Mouse (Mus musculus) hindbrain, embryonic 12.5 days (tissue): ENCODE data around the gene Dtx2. TPM values are rescaled to one million over a fixed set of nuclear protein-coding genes. Genes with fewer than 3 reads are reported as not detected.

Experiments
- ATAC-seq: fragments of 200-750 bp; cut with Nextera tagmentation; 2 replicates; pipeline ENCODE4 v1.8.0; 2017; ENCODE audit warnings: moderate TSS enrichment; ENCODE audit not compliant: low FRiP score
- H3K27ac ChIP-seq: fragments of 300-500 bp; sonication (generic); 2 replicates; pipeline ENCODE4 v1.5.1; 2016; ENCODE audit warnings: mild to moderate bottlenecking
- H3K27me3 ChIP-seq: fragments of 300-500 bp; sonication (generic); 2 replicates; pipeline ENCODE4 v1.6.1; 2016; ENCODE audit warnings: mild to moderate bottlenecking
- H3K36me3 ChIP-seq: fragments of 300-500 bp; sonication (generic); 2 replicates; pipeline ENCODE4 v1.6.1; 2016; ENCODE audit warnings: mild to moderate bottlenecking
- H3K4me1 ChIP-seq: fragments of 300-500 bp; sonication (generic); 2 replicates; pipeline ENCODE4 v1.6.1; 2016
- H3K4me2 ChIP-seq: fragments of 300-500 bp; sonication (generic); replicated peaks from 2 replicates; pipeline ENCODE4 v1.6.1; 2016; ENCODE audit warnings: mild to moderate bottlenecking
- H3K4me3 ChIP-seq: fragments of 300-500 bp; sonication (generic); 2 replicates; pipeline ENCODE4 v1.5.1; 2016; ENCODE audit warnings: mild to moderate bottlenecking
- H3K9ac ChIP-seq: fragments of 300-500 bp; sonication (generic); 2 replicates; pipeline ENCODE4 v1.6.1; 2016; ENCODE audit warnings: mild to moderate bottlenecking, moderate library complexity
- H3K9me3 ChIP-seq: fragments of 300-500 bp; sonication (generic); replicated peaks from 2 replicates; pipeline ENCODE4 v1.6.1; 2016; ENCODE audit warnings: mild to moderate bottlenecking
- WGBS: fragments of 180-500 bp; shearing (Covaris S2); methylation state at CpG from one replicate; pipeline ENCODE4 v1.1.7; 2016; 5-methylcytosine and 5-hydroxymethylcytosine counted together
- polyA plus RNA-seq: library from polyadenylated mRNA; unstranded; fragments of >200 nt; fragmentation: Nextera tagmentation; extraction: Ambion mirVana; gene quantifications from 2 replicates; pipeline ENCODE4 v1.2.1, GENCODE M21; 2016

Dtx2 gene
- polyA plus RNA-seq, 1 experiment from 2014 or later, result 31.4 TPM

- no peaks in the 10 kb centered on the region for H3K36me3 ChIP-seq
- no peak overlapping the region; the same call in 1 of the 2 replicates for H3K4me2 ChIP-seq
- no peak for ATAC-seq
- H3K9ac ChIP-seq, result no peak overlapping the region
- 93% methylated on average over 15 of the region's 15 CpGs for WGBS
- H3K9me3 ChIP-seq, result no peaks in the 10 kb centered on the region
- peak overlapping the region; percentile 96; the same call in 1 of the 2 replicates for H3K27ac ChIP-seq
- H3K27me3 ChIP-seq, result peaks cover 7% of the 10 kb centered on the region
- H3K4me3 ChIP-seq, result no peak overlapping the region
- peaks cover 23% of the 10 kb centered on the region for H3K4me1 ChIP-seq
Observed at GRCm38 (mm10) chr5:135960909-135961635, 33.5 kb upstream of the Dtx2 start.

GRCm38 (mm10) chr5:135962125-135962491 lies 32.5 kb upstream of the Dtx2 start:
- peak overlapping the region; percentile 96 for H3K27ac ChIP-seq
- H3K9me3 ChIP-seq, result no peaks in the 10 kb centered on the region
- peaks cover 18% of the 10 kb centered on the region for H3K4me1 ChIP-seq
- peak overlapping the region; percentile 52 for H3K4me3 ChIP-seq
- 1% methylated on average over 11 of the region's 11 CpGs for WGBS
- H3K4me2 ChIP-seq, result peak overlapping the region; percentile 89
- peak overlapping the region; percentile 63 for H3K9ac ChIP-seq
- peaks cover 7% of the 10 kb centered on the region for H3K27me3 ChIP-seq
- ATAC-seq, result no peak
- no peaks in the 10 kb centered on the region for H3K36me3 ChIP-seq

- peaks cover 7% of the 10 kb centered on the region for H3K27me3 ChIP-seq
- H3K27ac ChIP-seq, result peak overlapping the region; percentile 96
- H3K9ac ChIP-seq, result peak overlapping the region; percentile 85
- peak; percentile 97 for ATAC-seq
- peak overlapping the region; percentile 52 for H3K4me3 ChIP-seq
- H3K36me3 ChIP-seq, result no peaks in the 10 kb centered on the region
- peak overlapping the region; percentile 89 for H3K4me2 ChIP-seq
- no peaks in the 10 kb centered on the region for H3K9me3 ChIP-seq
- peaks cover 17% of the 10 kb centered on the region for H3K4me1 ChIP-seq
- under 1% methylated on average over 62 of the region's 64 CpGs for WGBS
Observed at GRCm38 (mm10) chr5:135962492-135963279, 31.9 kb upstream of the Dtx2 start.

GRCm38 (mm10) chr5:135963280-135963627 lies 31.3 kb upstream of the Dtx2 start:
- Histone ChIP-seq H3K9me3 (no peaks in the 10 kb centered on the region), H3K27ac (peak overlapping the region; percentile 96), H3K4me1 (peaks cover 14% of the 10 kb centered on the region), H3K9ac (peak overlapping the region; percentile 85), H3K36me3 (no peaks in the 10 kb centered on the region), H3K4me3 (peak overlapping the region; percentile 52), H3K4me2 (peak overlapping the region; percentile 89), H3K27me3 (peaks cover 7% of the 10 kb centered on the region)
- WGBS, result 6% methylated on average over 6 of the region's 6 CpGs
- ATAC-seq, result no peak

- Histone ChIP-seq H3K9me3 (no peaks in the 10 kb centered on the region), H3K9ac (peak overlapping the region; percentile 35; the same call in 1 of the 2 replicates), H3K27me3 (peaks cover 7% of the 10 kb centered on the region), H3K4me3 (peak overlapping the region; percentile 6; the same call in 1 of the 2 replicates), H3K4me1 (peaks cover 14% of the 10 kb centered on the region), H3K36me3 (no peaks in the 10 kb centered on the region), H3K4me2 (peak overlapping the region; percentile 36), H3K27ac (no peak overlapping the region)
- ATAC-seq, result no peak
- 11% methylated on average over 24 of the region's 24 CpGs for WGBS
Observed at GRCm38 (mm10) chr5:135965501-135965930, 29.1 kb upstream of the Dtx2 start.

- Histone ChIP-seq H3K9ac (no peak overlapping the region), H3K4me1 (peaks cover 10% of the 10 kb centered on the region), H3K4me2 (no peak overlapping the region), H3K27me3 (peaks cover 7% of the 10 kb centered on the region), H3K36me3 (no peaks in the 10 kb centered on the region), H3K27ac (no peak overlapping the region), H3K4me3 (no peak overlapping the region), H3K9me3 (no peaks in the 10 kb centered on the region)
- 58% methylated on average over 9 of the region's 9 CpGs for WGBS
- ATAC-seq, result no peak
Observed at GRCm38 (mm10) chr5:135966866-135967265, 27.7 kb upstream of the Dtx2 start.

- Histone ChIP-seq H3K27me3 (peaks cover 7% of the 10 kb centered on the region), H3K4me1 (peaks cover 4% of the 10 kb centered on the region), H3K9me3 (no peaks in the 10 kb centered on the region), H3K27ac (no peak overlapping the region), H3K9ac (no peak overlapping the region), H3K4me2 (no peak overlapping the region), H3K4me3 (no peak overlapping the region), H3K36me3 (no peaks in the 10 kb centered on the region)
- WGBS, result 71% methylated on average over 1 of the region's 1 CpGs
- no peak for ATAC-seq
Observed at GRCm38 (mm10) chr5:135968781-135969180, 25.8 kb upstream of the Dtx2 start.

GRCm38 (mm10) chr5:135970247-135970646 lies 24.4 kb upstream of the Dtx2 start:
- no peak overlapping the region for H3K9ac ChIP-seq
- H3K9me3 ChIP-seq, result no peaks in the 10 kb centered on the region
- no peak for ATAC-seq
- H3K27ac ChIP-seq, result no peak overlapping the region
- H3K36me3 ChIP-seq, result no peaks in the 10 kb centered on the region
- WGBS, result 81% methylated on average over 6 of the region's 6 CpGs
- peaks cover 7% of the 10 kb centered on the region for H3K27me3 ChIP-seq
- H3K4me1 ChIP-seq, result peaks cover 4% of the 10 kb centered on the region
- H3K4me2 ChIP-seq, result no peak overlapping the region
- no peak overlapping the region for H3K4me3 ChIP-seq

GRCm38 (mm10) chr5:135971876-135972275 lies 22.7 kb upstream of the Dtx2 start:
- no peak overlapping the region for H3K4me3 ChIP-seq
- 88% methylated on average over 7 of the region's 7 CpGs for WGBS
- H3K36me3 ChIP-seq, result no peaks in the 10 kb centered on the region
- H3K9ac ChIP-seq, result no peak overlapping the region
- no peak for ATAC-seq
- no peak overlapping the region for H3K27ac ChIP-seq
- H3K9me3 ChIP-seq, result no peaks in the 10 kb centered on the region
- no peak overlapping the region for H3K4me2 ChIP-seq
- H3K4me1 ChIP-seq, result no peaks in the 10 kb centered on the region; the same call in 1 of the 2 replicates
- H3K27me3 ChIP-seq, result no peaks in the 10 kb centered on the region

GRCm38 (mm10) chr5:135974365-135974764 lies 20.2 kb upstream of the Dtx2 start, which contains the start of gene Ssc4d:
TSS of gene Ssc4d (minus strand) at chr5:135974531.
- no peak for ATAC-seq
- Histone ChIP-seq H3K4me3 (no peak within 1 kb of the TSS; the same call in 1 of the 2 replicates), H3K27me3 (no peaks in the 10 kb centered on the region), H3K27ac (no peak within 1 kb of the TSS), H3K4me1 (no peaks in the 10 kb centered on the region; the same call in 1 of the 2 replicates), H3K9me3 (no peaks in the 10 kb centered on the region), H3K36me3 (no peaks in the 10 kb centered on the region), H3K4me2 (no peak within 1 kb of the TSS; the same call in 1 of the 2 replicates), H3K9ac (peak within 1 kb of the TSS; percentile 27; the same call in 1 of the 2 replicates)
- WGBS, result 25% methylated on average over 9 of the region's 9 CpGs

- no peaks in the 10 kb centered on the region for H3K27me3 ChIP-seq
- no peak for ATAC-seq
- no peak overlapping the region for H3K27ac ChIP-seq
- H3K9ac ChIP-seq, result no peak overlapping the region
- H3K36me3 ChIP-seq, result no peaks in the 10 kb centered on the region
- H3K4me2 ChIP-seq, result no peak overlapping the region
- no peaks in the 10 kb centered on the region for H3K9me3 ChIP-seq
- H3K4me1 ChIP-seq, result no peaks in the 10 kb centered on the region; the same call in 1 of the 2 replicates
- no peak overlapping the region for H3K4me3 ChIP-seq
- WGBS, result 90% methylated on average over 8 of the region's 8 CpGs
Observed at GRCm38 (mm10) chr5:135975893-135976668, 18.5 kb upstream of the Dtx2 start.

GRCm38 (mm10) chr5:135979381-135979780 lies 15.2 kb upstream of the Dtx2 start:
- no peak for ATAC-seq
- no peaks in the 10 kb centered on the region for H3K27me3 ChIP-seq
- WGBS, result 83% methylated on average over 5 of the region's 5 CpGs
- H3K27ac ChIP-seq, result no peak overlapping the region
- no peaks in the 10 kb centered on the region; the same call in 1 of the 2 replicates for H3K4me1 ChIP-seq
- no peaks in the 10 kb centered on the region for H3K9me3 ChIP-seq
- no peaks in the 10 kb centered on the region for H3K36me3 ChIP-seq
- H3K9ac ChIP-seq, result no peak overlapping the region
- H3K4me2 ChIP-seq, result no peak overlapping the region
- H3K4me3 ChIP-seq, result no peak overlapping the region
